Mouse (Mus musculus): ENCODE data around the gene Ambp. TPM values are rescaled to one million over a fixed set of nuclear protein-coding genes. Genes with fewer than 3 reads are reported as not detected.

Ambp gene
- total RNA-seq, 2 experiments from 2014 or later, result 0.64 to 4.5 TPM

DNA sequence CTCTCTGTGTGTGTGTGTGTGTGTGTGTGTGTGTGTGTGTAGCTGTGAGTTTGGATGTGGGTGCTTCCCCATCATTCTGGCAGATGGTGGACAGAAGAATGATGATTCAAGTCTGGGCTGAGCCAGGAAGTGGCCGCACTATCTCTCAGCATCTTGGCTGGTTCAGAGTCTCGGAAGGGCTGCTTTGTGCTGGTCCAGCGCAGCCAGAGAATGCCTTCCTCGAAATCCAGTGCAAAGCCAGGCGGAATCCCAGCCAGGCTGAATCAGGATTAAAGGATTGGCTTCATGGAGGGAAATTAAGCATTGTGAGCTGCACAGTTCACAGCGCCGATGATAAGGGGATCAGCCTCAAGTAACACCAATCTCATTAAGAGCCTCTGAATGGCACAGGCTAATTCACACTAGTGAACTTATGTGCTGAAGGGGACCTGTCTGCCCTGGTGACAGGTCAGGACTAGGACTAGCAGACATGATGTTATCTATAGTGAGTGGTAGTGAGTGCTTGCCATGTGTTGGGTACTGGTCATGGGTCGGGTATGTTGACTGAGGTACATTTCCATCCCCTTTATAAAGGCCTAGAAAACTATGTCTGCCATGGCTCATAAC lies 29.6 kb downstream of the Ambp start:
- DNase-seq (ENCODE audit: low spot score in 2 of 2), result no peak

DNA sequence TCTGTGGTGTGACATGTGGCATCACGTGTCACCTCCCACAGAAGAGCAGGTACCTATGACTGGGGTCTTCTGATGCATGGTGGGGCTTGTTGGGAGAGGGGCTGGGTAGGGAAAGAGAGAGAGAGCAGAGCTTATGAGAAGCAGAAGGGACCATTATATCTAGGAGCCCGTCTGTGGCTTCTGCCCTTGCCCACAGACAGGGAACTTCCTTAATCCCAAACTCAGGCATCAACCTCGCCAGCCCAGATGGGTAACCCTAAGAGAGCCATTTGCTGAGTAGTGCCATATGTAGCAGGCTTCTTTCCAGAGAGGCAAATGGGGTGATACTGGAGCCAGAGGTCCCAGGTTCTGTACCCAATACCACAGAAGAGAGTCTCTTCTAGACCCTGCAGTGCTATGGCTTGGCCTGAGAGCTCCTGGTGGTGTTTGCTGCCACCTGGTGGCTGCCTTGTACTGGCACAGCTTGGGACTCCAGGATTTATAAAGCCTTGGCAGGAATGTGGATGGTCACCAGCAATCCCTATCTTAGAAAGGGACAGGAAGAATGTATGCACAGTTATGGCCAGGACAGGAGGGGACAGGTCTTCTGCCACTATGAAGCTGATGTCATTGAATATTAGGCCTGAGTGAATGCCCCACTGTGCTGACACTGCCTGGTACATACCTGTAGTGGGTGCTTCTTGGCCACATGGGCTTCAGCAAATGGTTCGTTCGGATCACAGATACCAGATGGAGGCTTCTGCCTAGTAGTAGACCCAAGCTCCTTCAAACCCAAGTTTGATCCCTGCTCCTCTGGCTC lies 35.8 kb downstream of the Ambp start:
- peak; percentile 63 to 78 for DNase-seq (ENCODE audit: low spot score in 2 of 2)

DNA sequence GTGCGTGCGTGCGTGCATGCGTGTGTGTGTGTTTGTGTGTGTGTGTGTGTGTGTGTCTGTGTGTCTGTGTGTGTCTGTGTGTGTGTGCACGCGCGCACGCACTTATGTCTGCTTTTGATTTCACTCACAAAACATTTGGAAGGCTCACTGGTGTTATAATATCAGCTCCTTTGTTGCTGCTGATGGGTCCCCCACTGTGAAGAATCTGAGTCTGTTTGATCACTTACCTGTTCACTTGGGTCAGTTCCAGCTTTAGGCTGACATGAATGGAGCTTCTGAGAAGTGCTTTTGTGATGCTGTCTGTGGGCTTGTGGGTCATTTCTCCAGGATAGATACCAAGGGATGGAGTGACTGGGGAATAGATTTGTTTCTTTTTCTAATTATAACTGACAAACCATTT lies 48.9 kb downstream of the Ambp start:
- DNase-seq (ENCODE audit: low spot score in 2 of 2), result no peak

DNA sequence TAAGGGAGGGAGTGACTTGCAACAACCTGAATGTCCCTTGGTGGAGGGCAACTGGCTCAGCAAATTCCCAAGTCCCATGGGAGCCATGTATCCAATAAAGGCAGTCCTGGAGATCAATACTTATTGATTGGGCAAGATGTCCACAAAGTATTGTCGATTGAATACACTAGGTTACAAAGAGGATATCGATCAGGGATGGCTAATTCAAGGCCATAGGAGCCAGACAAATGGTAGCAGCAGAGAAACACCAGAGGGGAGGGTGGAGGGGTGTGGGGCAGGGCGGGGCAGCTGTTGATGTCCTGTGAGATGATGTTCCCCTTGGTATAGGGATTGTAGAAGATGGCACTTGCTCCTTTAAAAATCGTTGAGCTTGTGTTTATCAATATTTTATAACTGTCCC lies 52.6 kb downstream of the Ambp start:
- no peak for DNase-seq (ENCODE audit: low spot score in 2 of 2)

DNA sequence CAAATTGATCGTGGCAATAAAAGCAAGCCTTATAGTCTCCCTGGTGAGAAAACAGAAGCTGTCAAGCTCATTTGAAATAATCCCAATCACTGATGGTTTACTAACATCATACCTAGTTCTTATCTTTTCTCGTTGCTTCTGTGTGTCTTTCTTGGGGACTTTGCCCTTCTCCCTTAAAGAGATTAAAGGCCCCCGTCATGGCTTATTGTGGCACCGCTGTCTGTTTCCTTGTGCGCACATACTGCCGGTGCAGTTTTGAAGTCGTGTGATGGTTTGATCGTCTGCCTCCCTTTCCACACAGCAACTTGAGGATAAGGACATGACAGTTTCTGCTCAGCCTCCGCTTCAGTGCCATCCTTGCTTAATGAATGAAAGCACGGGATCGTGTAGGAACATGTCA lies 54.1 kb downstream of the Ambp start:
- DNase-seq (ENCODE audit: low spot score in 2 of 2), result no peak

DNA sequence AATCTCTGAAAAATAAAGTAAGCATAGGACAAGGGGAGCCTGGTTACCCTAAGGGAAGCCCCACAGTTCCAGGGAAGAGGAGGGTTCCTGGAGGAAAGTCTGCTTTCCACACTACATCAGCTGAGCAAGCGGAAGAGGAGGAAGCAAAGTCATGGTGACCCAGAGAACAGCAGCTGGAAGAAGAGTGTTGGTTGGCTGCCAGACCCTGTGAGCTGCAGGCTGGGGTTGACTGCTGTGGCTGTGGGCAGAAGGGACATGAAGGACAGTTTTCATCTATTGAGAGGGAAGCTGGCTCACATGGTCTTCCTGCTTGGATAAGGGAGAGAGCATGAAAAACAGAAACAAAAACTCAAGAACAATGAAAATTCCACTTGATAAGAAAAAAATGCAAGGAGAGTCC lies 57.0 kb downstream of the Ambp start:
- DNase-seq (ENCODE audit: low spot score in 2 of 2), result peak in 1 of 2 experiments; percentile 38

Other genes with a start within 250 kb of the Ambp start
- gene Zfp618, start 189.2 kb downstream of the Ambp start, total RNA-seq (2021), result 1 to 10 TPM; 6.1 to 6.2 TPM
- not detected for gene Kif12, start 17.3 kb upstream of the Ambp start, total RNA-seq (2021)
- gene Col27a1, start 59.2 kb upstream of the Ambp start, total RNA-seq (2021), result 10 to 100 TPM; 17.5 to 19.5 TPM
- 1 to 10 TPM; 1.9 to 4.2 TPM for gene Orm1, start 189.8 kb upstream of the Ambp start, total RNA-seq (2021)
- not detected for gene Orm3, start 201.4 kb upstream of the Ambp start, total RNA-seq (2021)
- gene Orm2, start 207.7 kb upstream of the Ambp start, total RNA-seq (2021), result not detected
- 1 to 10 TPM; 6.2 to 6.5 TPM for gene Akna, start 248.6 kb upstream of the Ambp start, total RNA-seq (2021)